Mouse (Mus musculus): ENCODE measurements at regions not wholly inside any gene's neighbourhood (a gene's known extent, or its start where the extent isn't known, plus 50 kb on each side); places are given as distances from the start of the nearest gene placed in this dataset.
A peak's percentile ranks its signal among the peaks of the same experiment; 100 is the strongest.

GRCm38 (mm10) chr2:68799993-68800740, 61.1 kb upstream of the Cers6 start:
- peak; percentile 30; the same call in 1 of the 2 replicates for ATAC-seq (ENCODE audit: low FRiP score)

GRCm38 (mm10) chr2:68804117-68804516, 57.1 kb upstream of the Cers6 start:
- WGBS = 93% methylated on average over 6 of the region's 6 CpGs
- H3K36me3 ChIP-seq (replicated peaks) = no peaks in the 10 kb centered on the region
- ATAC-seq (ENCODE audit: low FRiP score) = no peak

More at GRCm38 (mm10) chr2:68799993-68800740, 61.1 kb upstream of the Cers6 start:
- no peaks in the 10 kb centered on the region for H3K9me3 ChIP-seq
- H3K27ac ChIP-seq = no peak overlapping the region
- H3K4me1 ChIP-seq = peaks cover 5% of the 10 kb centered on the region; the same call in 1 of the 2 replicates
- H3K36me3 ChIP-seq (replicated peaks) = no peaks in the 10 kb centered on the region
- H3K9ac ChIP-seq = no peak overlapping the region
- 0 out of 2 replicates have a peak, but pooled peaks cover 4% of the 10 kb centered on the region for H3K27me3 ChIP-seq
- no peak overlapping the region for H3K4me3 ChIP-seq (replicated peaks)
- no peak overlapping the region for H3K4me2 ChIP-seq
- 73% methylated on average over 10 of the region's 10 CpGs for WGBS

GRCm38 (mm10) chr2:68805866-68806265, 55.4 kb upstream of the Cers6 start:
- no peak overlapping the region for H3K9ac ChIP-seq
- 0 out of 2 replicates have a peak, but pooled peaks cover 4% of the 10 kb centered on the region for H3K27me3 ChIP-seq
- H3K9me3 ChIP-seq = no peaks in the 10 kb centered on the region
- peak overlapping the region; percentile 56; the same call in 1 of the 2 replicates for H3K27ac ChIP-seq
- peak overlapping the region; percentile 29; the same call in 1 of the 2 replicates for H3K4me2 ChIP-seq
- ATAC-seq (ENCODE audit: low FRiP score) = peak; percentile 62; the same call in 1 of the 2 replicates
- H3K4me3 ChIP-seq (replicated peaks) = no peak overlapping the region
- H3K4me1 ChIP-seq = peaks cover 18% of the 10 kb centered on the region
- 24% methylated on average over 3 of the region's 3 CpGs for WGBS
- no peaks in the 10 kb centered on the region for H3K36me3 ChIP-seq (replicated peaks)

More at GRCm38 (mm10) chr2:68804117-68804516, 57.1 kb upstream of the Cers6 start:
- Histone ChIP-seq H3K27ac (no peak overlapping the region), H3K4me3 (replicated peaks) (no peak overlapping the region), H3K4me1 (peaks cover 21% of the 10 kb centered on the region), H3K27me3 (0 out of 2 replicates have a peak, but pooled peaks cover 4% of the 10 kb centered on the region), H3K9me3 (no peaks in the 10 kb centered on the region), H3K4me2 (no peak overlapping the region), H3K9ac (no peak overlapping the region)

GRCm38 (mm10) chr2:68806311-68806895, 54.8 kb upstream of the Cers6 start:
- Histone ChIP-seq H3K36me3 (replicated peaks) (no peaks in the 10 kb centered on the region), H3K4me1 (peaks cover 16% of the 10 kb centered on the region), H3K4me3 (replicated peaks) (no peak overlapping the region), H3K9me3 (no peaks in the 10 kb centered on the region), H3K27me3 (0 out of 2 replicates have a peak, but pooled peaks cover 4% of the 10 kb centered on the region), H3K27ac (peak overlapping the region; percentile 56; the same call in 1 of the 2 replicates), H3K9ac (no peak overlapping the region), H3K4me2 (peak overlapping the region; percentile 29)
- peak; percentile 74; the same call in 1 of the 2 replicates for ATAC-seq (ENCODE audit: low FRiP score)
- WGBS = 18% methylated on average over 10 of the region's 10 CpGs

Data from forebrain, embryonic 12.5 days (tissue).